Mouse (Mus musculus) limb, embryonic 14.5 days (tissue): ENCODE results near the gene Vegfa. TPM values are rescaled to one million over a fixed set of nuclear protein-coding genes. Genes with fewer than 3 reads are reported as not detected.

ENCODE experiments used
- ATAC-seq: fragments of 200-750 bp; cut with Nextera tagmentation; 2 replicates; pipeline ENCODE4 v1.8.0; 2017; ENCODE audit warnings: low read depth, moderate number of reproducible peaks, moderate TSS enrichment; ENCODE audit not compliant: low FRiP score
- DNase-seq: peaks from one replicate; pipeline ENCODE4 v3.0.0-alpha.2; 2015; ENCODE audit warnings: low spot score
- H3K27ac ChIP-seq: fragments of 300-500 bp; sonication (generic); replicated peaks from 2 replicates; pipeline ENCODE4 v1.5.1; 2014; ENCODE audit warnings: low read depth, mild to moderate bottlenecking, low read length, moderate library complexity, mixed read lengths
- H3K27me3 ChIP-seq: fragments of 300-500 bp; sonication (generic); 2 replicates; pipeline ENCODE4 v1.6.1; 2014; ENCODE audit warnings: low read length, mixed read lengths; ENCODE audit not compliant: control insufficient read depth, insufficient read depth
- H3K36me3 ChIP-seq: fragments of 300-500 bp; sonication (generic); 2 replicates; pipeline ENCODE4 v1.6.1; 2014; ENCODE audit warnings: mild to moderate bottlenecking, low read length, moderate library complexity, mixed read lengths; ENCODE audit not compliant: control insufficient read depth, insufficient read depth
- H3K4me1 ChIP-seq: fragments of 300-500 bp; sonication (generic); 2 replicates; pipeline ENCODE4 v1.6.1; 2014; ENCODE audit warnings: antibody characterized with exemption, low read length, mixed read lengths; ENCODE audit not compliant: control insufficient read depth, insufficient read depth
- H3K4me2 ChIP-seq: fragments of 300-500 bp; sonication (generic); replicated peaks from 2 replicates; pipeline ENCODE4 v1.6.1; 2014; ENCODE audit warnings: low read depth, mild to moderate bottlenecking, low read length, moderate library complexity; ENCODE audit not compliant: severe bottlenecking
- H3K4me3 ChIP-seq: fragments of 300-500 bp; sonication (generic); replicated peaks from 2 replicates; pipeline ENCODE4 v1.5.1; 2014; ENCODE audit warnings: low read length
- H3K9ac ChIP-seq: fragments of 300-500 bp; sonication (generic); 2 replicates; pipeline ENCODE4 v1.6.1; 2014; ENCODE audit warnings: mild to moderate bottlenecking, low read depth, low read length, moderate library complexity; ENCODE audit not compliant: severe bottlenecking
- H3K9me3 ChIP-seq: fragments of 300-500 bp; sonication (generic); 2 replicates; pipeline ENCODE4 v1.6.1; 2016; ENCODE audit warnings: low read length; ENCODE audit not compliant: control insufficient read depth
- POLR2A ChIP-seq: fragments of 200-500 bp; IDR thresholded peaks from 2 replicates; pipeline ENCODE4 v1.8.0; 2012; ENCODE audit warnings: inconsistent platforms, mild to moderate bottlenecking, moderate library complexity, borderline replicate concordance; ENCODE audit not compliant: insufficient read depth, insufficient read length; ENCODE audit errors: extremely low read depth
- WGBS: fragments of 180-500 bp; shearing (Covaris S2); extraction: QIAGEN DNeasy Blood & Tissue Kit; methylation state at CpG from one replicate; pipeline ENCODE4 v1.1.7; 2014; 5-methylcytosine and 5-hydroxymethylcytosine counted together
- polyA plus RNA-seq, 2 experiments: library from polyadenylated mRNA; depleted of rRNA in 1 of 2; stranded (reverse) in 1 of 2; unstranded in 1 of 2; fragments of >200 nt; fragmentation: Nextera tagmentation in 1 of 2; extraction: Ambion mirVana in 1 of 2; gene quantifications; 2 replicates each; pipeline versions ENCODE4 v1.2.1 to v1.2.3; 2012 to 2014

The Vegfa gene
- polyA plus RNA-seq, 2 experiments = 5.3 to 306 TPM

- no peak for ATAC-seq
- Histone ChIP-seq H3K9me3 (peaks cover 4% of the 10 kb centered on the region; the same call in 1 of the 2 replicates), H3K27me3 (no peaks in the 10 kb centered on the region), H3K4me3 (no peak overlapping the region), H3K9ac (no peak overlapping the region), H3K4me1 (peaks cover 21% of the 10 kb centered on the region), H3K27ac (no peak overlapping the region), H3K4me2 (no peak overlapping the region), H3K36me3 (no peaks in the 10 kb centered on the region)
- no peak for DNase-seq
- no peak for TF ChIP-seq POLR2A
- 91% methylated on average over 12 of the region's 12 CpGs for WGBS
Observed at GRCm38 (mm10) chr17:46077921-46078534, 45.9 kb upstream of the Vegfa start.

DNA sequence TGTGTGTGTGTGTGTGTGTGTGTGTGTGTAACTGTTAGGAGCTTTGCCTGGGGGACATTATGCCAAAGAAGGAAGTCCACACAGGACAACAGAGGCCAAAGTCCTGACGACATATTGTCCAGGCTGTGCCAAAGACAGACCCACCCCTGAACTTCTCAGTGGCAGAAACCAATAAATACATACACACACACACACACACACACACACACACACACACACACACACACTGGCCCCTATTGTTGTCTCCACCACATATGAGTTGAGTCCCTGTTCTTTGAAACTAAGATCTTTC lies 44.0 kb upstream of the Vegfa start:
- Histone ChIP-seq H3K4me2 (no peak overlapping the region), H3K27me3 (no peaks in the 10 kb centered on the region), H3K9me3 (peaks cover 4% of the 10 kb centered on the region; the same call in 1 of the 2 replicates), H3K4me3 (no peak overlapping the region), H3K27ac (no peak overlapping the region), H3K36me3 (no peaks in the 10 kb centered on the region), H3K4me1 (peaks cover 17% of the 10 kb centered on the region), H3K9ac (no peak overlapping the region)
- TF ChIP-seq POLR2A = no peak
- 55% methylated on average over 1 of the region's 1 CpGs for WGBS
- ATAC-seq (no peak), DNase-seq (no peak)

DNA sequence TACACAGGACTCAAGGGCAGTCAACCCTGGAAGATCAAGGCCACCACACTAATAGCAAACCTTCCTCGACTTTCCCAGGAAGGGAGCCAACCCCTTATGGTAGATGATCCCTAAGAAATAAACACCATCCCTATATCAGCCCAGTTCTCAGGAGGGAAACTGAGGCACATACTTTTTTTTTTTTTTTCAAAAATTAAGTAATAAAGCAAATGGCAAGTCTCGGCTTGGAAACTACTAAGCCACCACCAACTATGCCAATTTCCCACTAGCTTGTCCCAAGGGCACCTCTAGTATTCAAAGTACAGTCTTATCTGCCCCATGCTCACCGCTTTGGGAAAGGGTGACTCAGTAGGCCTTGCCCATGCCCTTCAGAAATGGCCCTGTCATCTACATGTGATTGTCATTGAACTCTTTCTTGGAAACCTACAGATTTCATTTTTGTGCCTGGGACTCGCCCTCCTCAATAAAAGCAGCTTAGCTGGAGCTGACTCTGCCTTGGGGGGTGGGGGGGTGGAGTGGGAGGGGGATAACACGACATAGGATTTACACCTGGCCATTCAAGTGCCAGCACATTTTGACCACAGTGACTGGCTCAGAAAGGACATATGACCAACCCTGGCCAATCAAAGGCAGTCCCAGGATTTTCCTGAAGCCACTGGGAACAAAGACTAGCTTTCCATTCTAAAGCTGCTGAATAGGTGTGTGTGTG lies 43.5 kb upstream of the Vegfa start:
- H3K4me3 ChIP-seq = no peak overlapping the region
- DNase-seq (no peak), ATAC-seq (no peak)
- TF ChIP-seq POLR2A = no peak
- no peaks in the 10 kb centered on the region for H3K27me3 ChIP-seq
- no peaks in the 10 kb centered on the region for H3K36me3 ChIP-seq
- no peak overlapping the region for H3K4me2 ChIP-seq
- peaks cover 17% of the 10 kb centered on the region for H3K4me1 ChIP-seq
- no peak overlapping the region for H3K9ac ChIP-seq
- peaks cover 4% of the 10 kb centered on the region; the same call in 1 of the 2 replicates for H3K9me3 ChIP-seq
- WGBS = 71% methylated on average over 5 of the region's 5 CpGs
- H3K27ac ChIP-seq = no peak overlapping the region

DNA sequence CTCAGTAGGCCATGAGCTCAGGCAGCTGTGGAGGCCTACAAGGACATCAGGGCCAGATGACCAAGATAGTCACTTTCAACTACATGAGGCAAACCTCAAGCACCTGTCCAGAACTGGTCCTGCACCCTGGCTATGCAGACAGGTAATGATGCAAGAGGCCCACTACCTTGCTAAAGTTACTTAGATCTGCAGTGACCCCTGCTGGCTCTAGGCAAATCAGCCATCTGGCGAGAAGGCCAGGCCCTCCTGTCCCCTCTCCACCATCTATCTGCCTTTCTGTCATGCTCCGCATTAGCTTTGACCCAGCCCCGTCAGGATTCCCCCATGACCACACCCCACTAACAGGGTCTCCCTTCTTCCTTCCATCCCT lies 42.9 kb upstream of the Vegfa start:
- Histone ChIP-seq H3K27ac (no peak overlapping the region), H3K4me1 (peaks cover 17% of the 10 kb centered on the region), H3K9me3 (peaks cover 4% of the 10 kb centered on the region; the same call in 1 of the 2 replicates), H3K9ac (no peak overlapping the region), H3K4me2 (no peak overlapping the region), H3K27me3 (no peaks in the 10 kb centered on the region), H3K36me3 (no peaks in the 10 kb centered on the region), H3K4me3 (no peak overlapping the region)
- WGBS = 58% methylated on average over 3 of the region's 3 CpGs
- DNase-seq (peak; percentile 48), ATAC-seq (no peak)
- TF ChIP-seq POLR2A = no peak

DNA sequence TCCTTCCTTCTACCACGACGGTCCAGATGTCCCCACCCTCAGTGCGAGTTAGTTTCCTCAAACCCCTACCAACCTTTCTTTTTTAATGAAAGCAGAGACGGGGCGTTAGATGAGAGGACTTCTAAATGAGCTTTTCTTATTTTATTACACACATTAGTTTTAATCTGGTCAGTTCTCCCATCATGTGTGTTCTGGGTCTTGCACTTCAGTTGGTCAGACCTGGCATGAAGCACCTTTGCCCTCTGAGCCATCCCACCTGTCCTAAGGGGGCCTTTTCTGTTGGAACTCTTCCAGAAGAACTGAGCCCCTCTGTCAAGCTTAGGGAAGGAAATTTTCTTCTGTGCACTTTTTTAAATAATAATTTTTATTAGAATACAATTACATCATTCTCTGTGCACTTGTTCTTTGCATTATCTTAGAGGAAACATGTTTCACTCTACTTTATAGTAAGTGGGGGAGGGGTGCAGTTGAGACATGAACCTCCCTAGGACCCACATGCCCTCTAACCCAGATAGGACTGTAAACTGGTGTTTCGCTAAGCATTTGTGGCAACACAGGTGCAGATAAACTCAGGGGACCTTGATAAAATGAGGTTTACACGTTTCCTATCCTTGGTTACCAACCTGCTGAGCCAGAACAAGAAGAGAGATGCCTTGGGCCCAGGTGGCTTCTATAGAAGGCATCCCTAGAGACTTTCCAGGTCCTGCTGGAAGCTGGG lies 42.4 kb upstream of the Vegfa start:
- WGBS = 25% methylated on average over 7 of the region's 7 CpGs
- H3K27me3 ChIP-seq = no peaks in the 10 kb centered on the region
- no peak for TF ChIP-seq POLR2A
- peak overlapping the region; percentile 27 for H3K4me3 ChIP-seq
- peaks cover 17% of the 10 kb centered on the region for H3K4me1 ChIP-seq
- no peak for ATAC-seq
- H3K9ac ChIP-seq = no peak overlapping the region
- H3K9me3 ChIP-seq = peaks cover 4% of the 10 kb centered on the region; the same call in 1 of the 2 replicates
- peak overlapping the region; percentile 52 for H3K27ac ChIP-seq
- DNase-seq = no peak
- H3K4me2 ChIP-seq = peak overlapping the region; percentile 50
- H3K36me3 ChIP-seq = no peaks in the 10 kb centered on the region
